Mouse (Mus musculus) G1E-ER4 (cell line): Measurements from ENCODE around the gene Cacna2d2. TPM values are rescaled to one million over a fixed set of nuclear protein-coding genes. Genes with fewer than 3 reads are reported as not detected.

Source experiments
- GATA1 ChIP-seq: IDR thresholded peaks from one replicate; pipeline ENCODE4 v1.8.0; 2012; ENCODE audit warnings: low read length, inconsistent platforms
- polyA plus RNA-seq: library from polyadenylated mRNA; stranded (reverse); fragments of >175 nt; gene quantifications from 2 replicates; pipeline ENCODE4 v1.2.3, GENCODE M21; 2012

Cacna2d2 gene
- polyA plus RNA-seq, 1 experiment: not detected

GRCm38 (mm10) chr9:107474016-107474415 is 74.6 kb downstream of the Cacna2d2 start:
- TF ChIP-seq GATA1: no peak

- no peak for TF ChIP-seq GATA1
Measured at GRCm38 (mm10) chr9:107478979-107479378, 79.6 kb downstream of the Cacna2d2 start.

DNA sequence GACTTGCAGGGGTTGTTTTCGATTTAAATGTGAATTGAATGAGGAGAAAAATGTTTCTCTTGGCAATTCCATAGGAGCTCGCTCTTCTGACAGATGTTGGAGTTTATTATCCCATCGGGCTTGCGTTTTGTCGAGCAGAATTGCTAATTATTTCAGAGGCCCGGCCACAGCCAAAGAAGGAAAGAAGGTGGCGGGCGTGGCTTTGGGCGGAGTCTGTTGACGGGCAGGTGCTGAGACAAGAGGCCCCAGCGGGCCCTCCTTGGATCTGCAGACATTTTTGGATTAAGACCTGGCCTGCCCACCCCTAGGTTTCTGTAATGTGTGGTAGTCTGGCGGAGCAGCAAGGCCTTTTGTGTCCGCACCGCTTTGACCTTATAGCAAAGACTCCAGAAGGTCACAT is 80.2 kb downstream of the Cacna2d2 start:
- no peak for TF ChIP-seq GATA1

- no peak for TF ChIP-seq GATA1
Measured at GRCm38 (mm10) chr9:107480477-107481069, 81.2 kb downstream of the Cacna2d2 start.

GRCm38 (mm10) chr9:107481340-107481739 is 81.9 kb downstream of the Cacna2d2 start:
- TF ChIP-seq GATA1: no peak

DNA sequence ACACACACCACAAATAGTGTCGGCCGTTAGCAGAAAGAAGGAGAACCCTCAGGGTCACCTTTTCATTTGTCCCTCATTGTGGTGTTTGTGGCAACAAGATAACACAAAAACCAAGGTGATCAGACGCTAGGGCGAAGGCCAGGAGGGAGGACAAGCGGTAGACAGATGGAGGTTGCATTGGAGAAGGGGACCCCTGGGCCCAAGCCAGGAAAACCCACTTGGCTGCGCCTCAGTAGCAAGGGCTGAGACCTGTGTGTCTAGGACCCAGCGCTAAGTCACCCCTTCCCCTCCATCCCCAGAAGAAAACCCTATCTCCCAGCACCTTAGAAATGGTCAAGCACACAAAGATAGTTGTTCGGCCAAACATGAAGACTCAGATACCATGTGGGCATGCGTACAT is 82.6 kb downstream of the Cacna2d2 start:
- TF ChIP-seq GATA1: no peak

GRCm38 (mm10) chr9:107482770-107483169 is 83.4 kb downstream of the Cacna2d2 start:
- TF ChIP-seq GATA1: no peak

- TF ChIP-seq GATA1: no peak
Measured at GRCm38 (mm10) chr9:107483714-107484113, 84.3 kb downstream of the Cacna2d2 start.

- no peak for TF ChIP-seq GATA1
Measured at GRCm38 (mm10) chr9:107484302-107484701, 84.9 kb downstream of the Cacna2d2 start.

DNA sequence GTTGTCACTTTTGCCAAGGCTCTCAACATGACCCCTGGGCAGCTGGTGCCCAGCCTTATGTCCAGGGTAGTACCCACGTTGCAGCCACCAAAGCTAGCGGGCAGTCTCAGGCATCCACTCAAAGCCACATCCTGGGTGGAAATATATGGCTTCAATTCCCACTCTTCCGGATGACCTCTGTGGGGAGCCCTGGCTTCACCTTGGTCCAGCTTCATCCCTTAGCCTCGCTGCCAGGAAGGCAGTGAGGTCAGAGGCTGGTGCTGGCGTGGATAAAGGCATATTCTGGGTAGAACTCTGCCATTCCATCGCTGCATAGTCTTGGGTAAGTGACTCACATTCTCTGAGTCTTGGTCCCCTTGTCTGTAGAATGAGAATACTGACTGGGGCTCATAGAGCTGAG is 85.4 kb downstream of the Cacna2d2 start:
- TF ChIP-seq GATA1: no peak

DNA sequence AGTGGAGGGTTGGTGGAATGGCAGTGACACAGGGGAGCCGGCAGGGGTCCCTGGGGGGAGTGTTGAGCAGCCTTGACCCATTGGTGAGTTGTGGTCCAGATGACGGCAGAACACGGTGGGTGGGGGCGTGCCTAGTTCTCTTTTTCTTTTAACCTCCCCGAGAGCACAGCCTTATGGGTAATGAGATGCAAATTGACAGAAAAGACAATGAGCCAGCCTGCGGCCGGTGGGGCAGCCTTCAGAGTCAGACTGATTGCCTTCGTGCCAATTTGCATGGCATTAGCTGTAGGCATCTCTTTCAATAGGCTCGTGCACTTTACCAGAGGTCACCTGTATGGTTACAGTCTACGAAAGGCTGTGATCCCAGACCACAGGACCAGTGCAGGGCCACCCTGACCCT is 86.7 kb downstream of the Cacna2d2 start:
- TF ChIP-seq GATA1: no peak

DNA sequence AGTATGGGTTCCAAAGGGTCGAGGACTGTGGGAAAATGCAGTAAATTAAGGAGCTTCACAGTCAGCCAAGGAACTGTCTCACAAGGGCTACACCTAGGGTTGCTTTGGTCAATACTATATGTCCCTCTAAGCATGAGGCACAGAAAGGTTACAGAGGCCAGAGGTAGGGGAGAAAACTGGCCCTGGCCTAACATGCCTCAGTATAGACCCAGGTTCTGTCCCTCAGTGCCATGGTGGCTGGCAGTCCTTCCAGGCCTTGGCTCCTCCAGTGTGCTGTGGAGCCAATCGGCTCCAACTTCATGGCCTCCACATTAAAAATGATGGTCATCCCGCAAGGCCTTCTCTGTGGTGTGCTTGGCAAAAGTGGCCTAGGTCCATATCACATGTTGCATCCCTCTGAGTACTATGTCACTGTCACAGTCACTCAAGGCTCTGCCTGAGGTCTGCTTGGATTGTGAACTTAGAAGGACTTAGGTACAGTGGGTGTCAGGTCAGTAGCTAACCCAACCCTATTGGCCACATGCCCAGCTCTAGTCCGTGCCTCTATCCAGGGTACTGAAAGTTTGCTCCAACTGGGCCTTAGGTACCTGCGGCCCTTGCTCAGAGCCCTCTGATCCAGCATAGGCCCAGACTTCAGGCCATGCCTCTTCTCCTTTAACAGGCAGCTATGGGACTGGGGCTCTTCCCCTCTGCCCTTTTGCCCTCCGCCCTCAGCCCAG is 87.3 kb downstream of the Cacna2d2 start:
- no peak for TF ChIP-seq GATA1

- TF ChIP-seq GATA1: no peak
Measured at GRCm38 (mm10) chr9:107490146-107490545, 90.7 kb downstream of the Cacna2d2 start.

- TF ChIP-seq GATA1: no peak
Measured at GRCm38 (mm10) chr9:107490625-107491024, 91.2 kb downstream of the Cacna2d2 start.

GRCm38 (mm10) chr9:107493511-107493910 is 94.1 kb downstream of the Cacna2d2 start:
- no peak for TF ChIP-seq GATA1

GRCm38 (mm10) chr9:107494238-107494637 is 94.8 kb downstream of the Cacna2d2 start:
- no peak for TF ChIP-seq GATA1

DNA sequence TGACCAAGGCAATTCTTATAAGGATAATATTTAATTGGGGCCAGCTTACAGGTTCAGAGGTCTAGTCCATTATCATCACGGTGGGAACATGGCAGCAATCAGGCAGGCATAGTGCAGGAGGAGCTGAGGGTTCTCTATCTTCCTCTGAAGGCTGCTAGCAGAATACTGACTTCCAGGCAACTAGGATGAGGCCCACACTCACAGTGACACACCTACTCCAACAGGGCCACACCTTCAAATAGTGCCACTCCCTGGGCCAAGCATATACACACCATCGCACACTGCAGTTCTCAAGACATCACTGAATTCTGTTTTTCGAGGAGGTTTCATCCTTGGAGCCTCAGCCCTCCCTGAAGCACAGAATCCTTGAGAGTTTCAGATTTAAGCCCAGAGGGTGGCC is 96.9 kb downstream of the Cacna2d2 start:
- TF ChIP-seq GATA1: no peak
